Mouse (Mus musculus): ENCODE data around the gene 1110004F10Rik. TPM values are rescaled to one million over a fixed set of nuclear protein-coding genes. Genes with fewer than 3 reads are reported as not detected.

Gene 1110004F10Rik
- 156 and 180 TPM in 2 replicates for polyA plus RNA-seq (2015; fragmentation: Nextera tagmentation; extraction: Ambion mirVana)

DNA sequence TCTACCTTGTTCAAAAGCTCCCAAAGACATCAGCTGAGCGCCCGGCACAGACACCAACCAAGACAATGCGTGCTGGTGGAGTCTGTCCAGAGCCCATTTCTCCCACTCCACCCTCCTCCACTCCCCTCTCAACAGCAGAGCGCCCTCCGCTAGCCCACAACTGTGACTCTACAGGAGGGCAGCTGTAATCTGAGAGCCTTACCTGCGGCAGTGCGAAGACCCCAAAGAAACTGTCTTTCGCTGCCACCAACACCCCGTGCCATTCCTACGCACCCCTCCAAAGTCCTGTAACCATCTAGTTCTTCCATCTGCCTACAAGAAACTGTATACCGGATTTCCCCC is at the start of gene 1110004F10Rik:
TSS of gene 1110004F10Rik (plus strand) at position 202 of the 342 bp plus-strand sequence.
- Histone ChIP-seq H3K4me1 (peaks cover 25% of the 10 kb centered on the region), H3K4me2 (peak within 1 kb of the TSS; percentile 99), H3K9ac (peak within 1 kb of the TSS; percentile 77), H3K4me3 (peak within 1 kb of the TSS; percentile 68), H3K9me3 (no peaks in the 10 kb centered on the region), H3K36me3 (no peaks in the 10 kb centered on the region), H3K27me3 (replicated peaks) (peaks cover 41% of the 10 kb centered on the region), H3K27ac (replicated peaks) (no peak within 1 kb of the TSS; the same call in 1 of the 2 replicates)
- 0% methylated on average over 11 of the region's 11 CpGs for WGBS
- no peak for ATAC-seq (ENCODE audit: extremely low read depth, insufficient number of reproducible peaks, low FRiP score, low TSS enrichment)

DNA sequence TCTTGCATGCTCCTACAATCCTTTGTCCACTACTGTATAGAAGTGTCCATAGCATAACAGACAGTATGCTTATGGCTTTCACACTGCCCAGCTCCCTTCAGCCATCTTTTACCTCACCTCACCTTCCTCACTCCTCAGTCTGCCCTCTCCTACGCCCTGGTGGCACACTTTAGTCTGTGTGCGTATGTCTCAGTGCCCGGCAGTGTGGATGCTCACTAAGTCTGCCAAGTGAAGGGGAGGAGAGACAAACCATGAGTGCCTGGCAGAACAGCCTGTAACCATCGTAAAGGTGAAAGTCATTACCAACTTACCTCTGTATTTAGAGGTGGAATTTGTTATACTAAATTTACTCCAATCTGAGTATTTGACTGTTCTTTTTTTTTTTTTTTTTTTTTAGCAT is 36.5 kb upstream of the 1110004F10Rik start:
- ATAC-seq (ENCODE audit: extremely low read depth, insufficient number of reproducible peaks, low FRiP score, low TSS enrichment), result no peak
- Histone ChIP-seq H3K27ac (replicated peaks) (no peak overlapping the region), H3K27me3 (replicated peaks) (no peaks in the 10 kb centered on the region), H3K4me3 (no peak overlapping the region), H3K4me2 (no peak overlapping the region), H3K9ac (no peak overlapping the region), H3K36me3 (no peaks in the 10 kb centered on the region), H3K4me1 (peaks cover 13% of the 10 kb centered on the region), H3K9me3 (no peaks in the 10 kb centered on the region)
- WGBS, result 82% methylated on average over 4 of the region's 4 CpGs

GRCm38 (mm10) chr7:116029991-116030390 is 9.2 kb upstream of the 1110004F10Rik start:
- WGBS, result 42% methylated on average over 3 of the region's 3 CpGs
- no peak for ATAC-seq (ENCODE audit: extremely low read depth, insufficient number of reproducible peaks, low FRiP score, low TSS enrichment)
- peak overlapping the region; percentile 90 for H3K9ac ChIP-seq
- H3K4me1 ChIP-seq, result peaks cover 20% of the 10 kb centered on the region
- no peaks in the 10 kb centered on the region for H3K36me3 ChIP-seq
- H3K9me3 ChIP-seq, result no peaks in the 10 kb centered on the region
- H3K27ac ChIP-seq (replicated peaks), result peak overlapping the region; percentile 94
- peak overlapping the region; percentile 87 for H3K4me2 ChIP-seq
- H3K4me3 ChIP-seq, result peak overlapping the region; percentile 79
- 0 out of 2 replicates have a peak, but pooled peaks cover 1% of the 10 kb centered on the region for H3K27me3 ChIP-seq (replicated peaks)

- Histone ChIP-seq H3K9ac (peak overlapping the region; percentile 90), H3K4me1 (peaks cover 20% of the 10 kb centered on the region)
- WGBS, result 10% methylated on average over 26 of the region's 26 CpGs
These were observed 8.4 kb upstream of the 1110004F10Rik start for GRCm38 (mm10) chr7:116030597-116031387.

GRCm38 (mm10) chr7:116031388-116031717 is 7.8 kb upstream of the 1110004F10Rik start:
- peak overlapping the region; percentile 94 for H3K27ac ChIP-seq (replicated peaks)
- H3K4me3 ChIP-seq, result peak overlapping the region; percentile 79
- H3K4me2 ChIP-seq, result peak overlapping the region; percentile 87
- no peaks in the 10 kb centered on the region for H3K36me3 ChIP-seq
- H3K27me3 ChIP-seq (replicated peaks), result peaks cover 15% of the 10 kb centered on the region
- no peak for ATAC-seq (ENCODE audit: extremely low read depth, insufficient number of reproducible peaks, low FRiP score, low TSS enrichment)
- no peaks in the 10 kb centered on the region for H3K9me3 ChIP-seq
- H3K9ac ChIP-seq, result peak overlapping the region; percentile 90
- under 1% methylated on average over 14 of the region's 14 CpGs for WGBS
- H3K4me1 ChIP-seq, result peaks cover 20% of the 10 kb centered on the region

More at GRCm38 (mm10) chr7:116030597-116031387, 8.4 kb upstream of the 1110004F10Rik start:
- Histone ChIP-seq H3K36me3 (no peaks in the 10 kb centered on the region), H3K27ac (replicated peaks) (peak overlapping the region; percentile 94), H3K4me2 (peak overlapping the region; percentile 87), H3K4me3 (peak overlapping the region; percentile 79), H3K27me3 (replicated peaks) (peaks cover 9% of the 10 kb centered on the region), H3K9me3 (no peaks in the 10 kb centered on the region)
- no peak; the same call in 1 of the 2 replicates for ATAC-seq (ENCODE audit: extremely low read depth, insufficient number of reproducible peaks, low FRiP score, low TSS enrichment)

GRCm38 (mm10) chr7:116031718-116032595 is 7.2 kb upstream of the 1110004F10Rik start:
- H3K4me3 ChIP-seq, result peak overlapping the region; percentile 79
- peak overlapping the region; percentile 87 for H3K4me2 ChIP-seq
- peak overlapping the region; percentile 94 for H3K27ac ChIP-seq (replicated peaks)
- H3K9me3 ChIP-seq, result no peaks in the 10 kb centered on the region
- H3K4me1 ChIP-seq, result peaks cover 20% of the 10 kb centered on the region
- peak overlapping the region; percentile 90 for H3K9ac ChIP-seq
- peaks cover 21% of the 10 kb centered on the region for H3K27me3 ChIP-seq (replicated peaks)
- WGBS, result under 1% methylated on average over 65 of the region's 65 CpGs
- no peaks in the 10 kb centered on the region for H3K36me3 ChIP-seq
- ATAC-seq (ENCODE audit: extremely low read depth, insufficient number of reproducible peaks, low FRiP score, low TSS enrichment), result no peak; the same call in 1 of the 2 replicates

DNA sequence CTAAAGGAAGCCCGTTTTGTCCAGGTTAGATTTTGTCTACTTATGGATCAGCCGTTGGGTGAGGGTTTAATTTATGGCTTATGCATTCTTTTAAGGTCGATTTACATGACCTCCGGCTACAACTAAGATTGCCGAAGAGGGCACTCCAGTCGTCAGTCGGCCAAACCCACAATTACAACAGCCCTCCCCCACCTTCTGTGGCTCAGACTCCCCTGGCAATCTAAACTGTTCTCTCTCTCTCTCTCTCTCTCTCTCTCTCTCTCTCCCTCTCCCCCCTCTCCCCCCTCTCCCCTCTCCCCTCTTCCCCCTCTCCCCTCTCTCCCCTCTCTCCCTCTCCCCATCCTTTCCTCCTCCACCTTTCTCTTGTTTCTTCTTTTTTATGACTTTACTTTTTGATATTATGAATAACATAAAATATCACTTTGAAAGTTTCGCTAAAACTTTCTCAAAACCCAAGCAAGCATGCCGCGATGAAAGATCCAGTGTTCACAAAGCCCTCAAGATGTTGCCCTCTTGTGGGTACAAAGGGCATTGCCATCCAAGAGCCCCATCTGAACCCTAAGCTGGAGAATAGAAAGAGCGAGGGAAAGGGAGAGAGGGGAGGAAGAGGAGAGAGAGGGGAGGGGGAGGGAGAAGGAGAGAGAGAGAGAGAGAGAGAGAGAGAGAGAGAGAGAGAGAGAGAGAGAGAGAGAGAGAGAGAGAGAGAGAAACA is 6.4 kb upstream of the 1110004F10Rik start:
- Histone ChIP-seq H3K4me2 (peak overlapping the region; percentile 87), H3K27me3 (replicated peaks) (peaks cover 27% of the 10 kb centered on the region), H3K4me1 (peaks cover 24% of the 10 kb centered on the region), H3K27ac (replicated peaks) (peak overlapping the region; percentile 94), H3K9ac (peak overlapping the region; percentile 90), H3K4me3 (peak overlapping the region; percentile 79), H3K36me3 (no peaks in the 10 kb centered on the region), H3K9me3 (no peaks in the 10 kb centered on the region)
- no peak for ATAC-seq (ENCODE audit: extremely low read depth, insufficient number of reproducible peaks, low FRiP score, low TSS enrichment)
- under 1% methylated on average over 11 of the region's 11 CpGs for WGBS

DNA sequence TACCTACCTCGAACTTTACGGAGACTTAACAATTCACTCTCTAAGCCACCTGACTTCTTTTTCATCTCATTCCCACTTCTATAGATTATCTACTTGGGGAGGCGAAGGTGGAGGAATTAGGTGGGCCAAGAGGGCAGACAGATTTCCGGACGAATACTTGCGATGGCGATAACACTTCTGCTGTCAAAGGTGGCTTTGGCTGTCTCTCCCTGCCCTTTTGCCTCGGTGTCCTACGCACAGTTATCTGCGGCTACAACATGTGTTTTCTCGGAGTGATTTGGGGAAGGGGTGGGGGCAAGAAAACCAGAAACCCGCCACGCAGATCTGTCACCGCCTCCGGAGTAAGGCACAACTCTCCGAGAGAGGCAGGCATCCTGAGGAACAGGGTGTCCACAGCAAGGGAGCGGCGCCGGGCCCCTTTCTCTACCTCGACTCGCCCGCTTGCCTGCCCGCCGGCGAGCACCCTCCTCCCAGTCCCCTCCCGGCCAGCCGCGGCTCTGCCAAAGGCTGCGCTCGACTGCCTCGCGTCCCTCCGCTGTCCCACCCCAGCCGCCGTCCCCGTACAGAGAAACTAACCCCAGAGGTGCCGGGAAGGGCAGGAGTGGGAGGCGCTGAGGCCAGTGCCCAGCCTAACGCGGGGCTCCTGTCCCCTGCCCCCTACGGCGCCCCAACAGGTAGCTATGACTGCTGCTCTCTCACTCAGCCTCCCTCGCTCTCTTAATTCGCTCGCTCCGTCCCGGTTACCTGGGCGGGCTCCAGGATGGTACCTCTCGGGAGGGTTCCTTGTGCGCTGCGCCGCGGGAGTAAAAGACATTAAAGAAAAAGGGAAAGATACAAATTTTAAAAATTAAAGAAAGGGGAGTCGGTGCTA is 5.6 kb upstream of the 1110004F10Rik start:
- under 1% methylated on average over 53 of the region's 54 CpGs for WGBS
- Histone ChIP-seq H3K27me3 (replicated peaks) (peaks cover 34% of the 10 kb centered on the region), H3K4me2 (peak overlapping the region; percentile 87), H3K4me3 (peak overlapping the region; percentile 79), H3K9me3 (no peaks in the 10 kb centered on the region), H3K4me1 (peaks cover 27% of the 10 kb centered on the region), H3K27ac (replicated peaks) (peak overlapping the region; percentile 94), H3K36me3 (no peaks in the 10 kb centered on the region), H3K9ac (peak overlapping the region; percentile 90)
- ATAC-seq (ENCODE audit: extremely low read depth, insufficient number of reproducible peaks, low FRiP score, low TSS enrichment), result peak; percentile 42; the same call in 1 of the 2 replicates

DNA sequence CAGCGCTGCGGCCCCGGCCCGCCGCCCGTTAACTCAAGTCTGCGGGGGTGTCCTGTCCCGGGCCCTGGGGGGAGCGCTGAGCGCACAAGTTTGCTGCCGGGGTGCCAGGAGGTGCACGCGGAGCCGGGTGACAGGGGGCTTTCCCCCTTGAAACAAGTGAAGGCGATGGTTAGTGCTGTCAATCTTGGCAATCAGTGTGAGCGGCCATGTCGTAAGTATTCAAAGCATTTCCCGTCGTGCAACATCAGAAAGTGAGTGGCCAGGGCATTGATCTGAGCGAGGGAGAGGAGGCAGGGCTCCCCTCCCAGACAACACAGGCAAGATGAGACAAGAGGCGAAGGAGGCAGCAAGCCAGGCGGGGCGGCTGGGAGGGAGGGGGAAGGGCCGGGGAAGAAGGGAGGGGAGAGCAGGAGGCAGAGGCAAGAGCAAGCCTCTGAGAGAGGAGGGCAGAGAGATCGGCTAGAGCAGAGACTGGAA is 4.9 kb upstream of the 1110004F10Rik start:
- WGBS, result 2% methylated on average over 25 of the region's 25 CpGs
- no peaks in the 10 kb centered on the region for H3K36me3 ChIP-seq
- peak overlapping the region; percentile 87 for H3K4me2 ChIP-seq
- peaks cover 39% of the 10 kb centered on the region for H3K27me3 ChIP-seq (replicated peaks)
- peak overlapping the region; percentile 90 for H3K9ac ChIP-seq
- H3K4me1 ChIP-seq, result peaks cover 32% of the 10 kb centered on the region
- peak overlapping the region; percentile 79 for H3K4me3 ChIP-seq
- H3K27ac ChIP-seq (replicated peaks), result peak overlapping the region; percentile 94
- no peak for ATAC-seq (ENCODE audit: extremely low read depth, insufficient number of reproducible peaks, low FRiP score, low TSS enrichment)
- no peaks in the 10 kb centered on the region for H3K9me3 ChIP-seq

DNA sequence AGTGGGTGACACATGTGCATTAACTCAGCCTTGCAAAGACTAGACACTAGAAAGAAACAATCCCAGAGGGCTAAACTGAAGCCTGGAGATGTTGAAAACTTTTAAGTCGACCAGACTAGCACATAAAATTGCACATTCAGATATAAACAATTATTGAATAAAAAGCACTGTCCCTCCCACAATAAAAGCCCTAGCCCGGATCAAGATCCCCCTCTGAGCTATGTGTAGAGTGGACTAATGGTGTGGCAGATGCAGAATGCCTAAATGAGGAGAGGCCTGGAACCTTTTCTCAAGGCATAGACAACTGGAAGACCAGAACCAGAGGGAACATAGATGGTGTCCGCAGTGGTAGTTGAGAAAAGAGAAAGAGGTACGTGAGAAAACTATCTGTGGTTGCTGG is 3.7 kb upstream of the 1110004F10Rik start:
- Histone ChIP-seq H3K9me3 (no peaks in the 10 kb centered on the region), H3K4me1 (peaks cover 24% of the 10 kb centered on the region), H3K4me3 (no peak overlapping the region), H3K4me2 (peak overlapping the region; percentile 87), H3K27me3 (replicated peaks) (peaks cover 41% of the 10 kb centered on the region), H3K27ac (replicated peaks) (no peak overlapping the region), H3K36me3 (no peaks in the 10 kb centered on the region), H3K9ac (no peak overlapping the region)
- 61% methylated on average over 4 of the region's 4 CpGs for WGBS
- ATAC-seq (ENCODE audit: extremely low read depth, insufficient number of reproducible peaks, low FRiP score, low TSS enrichment), result no peak
